Mouse (Mus musculus) hindbrain, embryonic 12.5 days (tissue): Measurements from ENCODE around the gene Lrmda. TPM values are rescaled to one million over a fixed set of nuclear protein-coding genes. Genes with fewer than 3 reads are reported as not detected.

Source experiments
- ATAC-seq: fragments of 200-750 bp; cut with Nextera tagmentation; 2 replicates; pipeline ENCODE4 v1.8.0; 2017; ENCODE audit warnings: moderate TSS enrichment; ENCODE audit not compliant: low FRiP score
- H3K27ac ChIP-seq: fragments of 300-500 bp; sonication (generic); 2 replicates; pipeline ENCODE4 v1.5.1; 2016; ENCODE audit warnings: mild to moderate bottlenecking
- H3K27me3 ChIP-seq: fragments of 300-500 bp; sonication (generic); 2 replicates; pipeline ENCODE4 v1.6.1; 2016; ENCODE audit warnings: mild to moderate bottlenecking
- H3K36me3 ChIP-seq: fragments of 300-500 bp; sonication (generic); 2 replicates; pipeline ENCODE4 v1.6.1; 2016; ENCODE audit warnings: mild to moderate bottlenecking
- H3K4me1 ChIP-seq: fragments of 300-500 bp; sonication (generic); 2 replicates; pipeline ENCODE4 v1.6.1; 2016
- H3K4me2 ChIP-seq: fragments of 300-500 bp; sonication (generic); replicated peaks from 2 replicates; pipeline ENCODE4 v1.6.1; 2016; ENCODE audit warnings: mild to moderate bottlenecking
- H3K4me3 ChIP-seq: fragments of 300-500 bp; sonication (generic); 2 replicates; pipeline ENCODE4 v1.5.1; 2016; ENCODE audit warnings: mild to moderate bottlenecking
- H3K9ac ChIP-seq: fragments of 300-500 bp; sonication (generic); 2 replicates; pipeline ENCODE4 v1.6.1; 2016; ENCODE audit warnings: mild to moderate bottlenecking, moderate library complexity
- H3K9me3 ChIP-seq: fragments of 300-500 bp; sonication (generic); replicated peaks from 2 replicates; pipeline ENCODE4 v1.6.1; 2016; ENCODE audit warnings: mild to moderate bottlenecking
- WGBS: fragments of 180-500 bp; shearing (Covaris S2); methylation state at CpG from one replicate; pipeline ENCODE4 v1.1.7; 2016; 5-methylcytosine and 5-hydroxymethylcytosine counted together
- microRNA-seq: library from miRNA; unstranded; fragments of <30 nt; microRNA quantifications from one replicate; pipeline ENCODE4, GENCODE M21; 2017
- polyA plus RNA-seq: library from polyadenylated mRNA; unstranded; fragments of >200 nt; fragmentation: Nextera tagmentation; extraction: Ambion mirVana; gene quantifications from 2 replicates; pipeline ENCODE4 v1.2.1, GENCODE M21; 2016

The Lrmda gene
- polyA plus RNA-seq, 1 experiment from 2014 or later: 0.53 TPM

DNA sequence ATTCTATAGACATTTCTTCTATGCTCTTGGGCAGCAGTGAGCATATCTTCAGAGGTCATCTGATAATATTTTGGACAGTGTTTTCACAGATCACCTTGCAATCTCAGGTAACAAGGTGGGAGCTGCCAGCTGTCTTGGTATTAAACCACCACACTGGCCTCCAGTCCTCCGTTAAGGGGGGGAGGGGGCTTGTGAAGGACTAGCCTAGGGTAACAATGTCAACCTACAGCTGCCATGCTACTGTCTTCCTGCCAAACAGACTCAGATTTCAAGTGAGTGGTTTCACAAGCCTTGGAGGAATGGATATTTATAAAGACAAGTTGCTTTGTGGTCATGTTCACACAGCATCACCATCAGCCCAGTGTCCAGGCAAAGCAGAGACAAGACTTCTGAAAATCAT lies 1059.2 kb downstream of the Lrmda start:
- WGBS: 78% methylated on average over 1 of the region's 1 CpGs
- no peaks in the 10 kb centered on the region for H3K36me3 ChIP-seq
- H3K4me2 ChIP-seq: no peak overlapping the region
- H3K27me3 ChIP-seq: no peaks in the 10 kb centered on the region
- H3K4me3 ChIP-seq: no peak overlapping the region
- no peaks in the 10 kb centered on the region for H3K4me1 ChIP-seq
- H3K9ac ChIP-seq: no peak overlapping the region
- H3K27ac ChIP-seq: no peak overlapping the region
- ATAC-seq: no peak
- H3K9me3 ChIP-seq: no peaks in the 10 kb centered on the region

DNA sequence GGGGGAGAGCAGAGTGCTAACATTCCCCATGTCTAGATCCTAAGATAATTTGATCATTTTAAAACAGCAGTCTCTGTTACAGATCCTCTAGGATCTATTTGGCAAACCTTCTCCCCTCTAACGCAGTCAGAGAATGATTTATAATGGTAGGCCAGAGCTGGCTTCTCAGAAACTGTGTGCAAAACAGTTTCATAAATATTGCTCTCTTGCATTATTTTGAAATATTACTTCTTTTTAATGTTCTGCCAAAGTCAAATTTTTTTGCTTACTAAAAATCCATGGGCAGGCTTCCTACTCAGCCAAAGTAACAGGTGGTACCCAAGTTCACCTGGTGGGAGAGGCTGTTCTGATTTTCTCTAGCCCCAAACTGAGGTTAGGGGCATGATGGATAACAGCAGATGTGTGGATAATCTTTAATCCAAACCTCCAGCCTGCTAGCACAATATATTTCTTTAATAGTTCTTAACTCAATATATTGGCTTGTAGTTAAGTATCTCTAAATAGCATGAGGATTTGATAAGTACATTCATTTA lies 1064.8 kb downstream of the Lrmda start:
- Histone ChIP-seq H3K27me3 (no peaks in the 10 kb centered on the region), H3K9me3 (no peaks in the 10 kb centered on the region), H3K36me3 (no peaks in the 10 kb centered on the region), H3K27ac (no peak overlapping the region), H3K4me2 (no peak overlapping the region), H3K9ac (no peak overlapping the region), H3K4me3 (no peak overlapping the region), H3K4me1 (no peaks in the 10 kb centered on the region)
- WGBS: 91% methylated on average over 1 of the region's 1 CpGs
- ATAC-seq: no peak

DNA sequence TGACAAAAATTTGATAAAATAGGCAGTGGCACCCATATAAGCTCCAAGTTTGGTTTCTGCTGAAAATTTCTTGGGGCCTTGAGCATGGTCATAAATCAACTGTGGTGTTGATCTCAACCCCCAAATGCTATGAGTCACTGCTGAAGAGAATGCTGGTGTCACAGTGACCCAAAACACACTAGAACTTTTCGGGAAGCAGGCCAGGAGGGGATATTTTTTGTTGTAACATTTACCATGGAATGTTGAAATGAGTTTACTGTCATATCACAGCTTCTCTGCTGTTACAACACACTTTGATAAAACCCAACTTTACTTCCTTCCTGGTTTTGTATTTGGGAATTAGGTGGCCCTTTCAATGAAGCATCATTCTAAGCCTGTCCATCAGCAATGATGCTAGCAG lies 1065.3 kb downstream of the Lrmda start:
- H3K36me3 ChIP-seq: no peaks in the 10 kb centered on the region
- H3K9me3 ChIP-seq: no peaks in the 10 kb centered on the region
- H3K4me2 ChIP-seq: no peak overlapping the region
- 80% methylated on average over 1 of the region's 1 CpGs for WGBS
- no peak overlapping the region for H3K27ac ChIP-seq
- no peak for ATAC-seq
- H3K9ac ChIP-seq: no peak overlapping the region
- H3K4me1 ChIP-seq: no peaks in the 10 kb centered on the region
- no peaks in the 10 kb centered on the region for H3K27me3 ChIP-seq
- H3K4me3 ChIP-seq: no peak overlapping the region

DNA sequence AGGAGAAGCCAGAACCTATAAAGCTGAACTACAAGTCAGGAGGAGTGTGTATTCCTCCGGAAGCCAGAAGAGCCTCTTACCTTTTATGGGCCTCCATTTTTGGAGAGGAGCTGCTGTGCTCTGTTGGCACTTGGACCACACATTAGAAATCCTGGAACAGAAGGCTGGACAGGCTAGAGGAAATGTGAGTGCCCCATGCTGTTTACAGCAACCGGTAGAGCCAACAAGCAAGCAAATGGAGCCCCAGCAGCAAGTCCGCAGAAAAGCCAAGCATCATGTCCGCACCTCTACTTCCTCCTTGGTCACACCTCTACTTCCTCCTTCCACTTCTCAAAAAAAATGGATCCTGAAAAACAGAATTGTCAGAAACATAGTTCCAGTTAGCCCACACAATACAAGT lies 1073.8 kb downstream of the Lrmda start:
- no peak overlapping the region for H3K4me2 ChIP-seq
- no peak overlapping the region for H3K27ac ChIP-seq
- H3K36me3 ChIP-seq: no peaks in the 10 kb centered on the region
- 89% methylated on average over 4 of the region's 4 CpGs for WGBS
- no peak overlapping the region for H3K4me3 ChIP-seq
- no peaks in the 10 kb centered on the region for H3K27me3 ChIP-seq
- no peak overlapping the region for H3K9ac ChIP-seq
- H3K9me3 ChIP-seq: no peaks in the 10 kb centered on the region
- no peak for ATAC-seq
- H3K4me1 ChIP-seq: peaks cover 17% of the 10 kb centered on the region

DNA sequence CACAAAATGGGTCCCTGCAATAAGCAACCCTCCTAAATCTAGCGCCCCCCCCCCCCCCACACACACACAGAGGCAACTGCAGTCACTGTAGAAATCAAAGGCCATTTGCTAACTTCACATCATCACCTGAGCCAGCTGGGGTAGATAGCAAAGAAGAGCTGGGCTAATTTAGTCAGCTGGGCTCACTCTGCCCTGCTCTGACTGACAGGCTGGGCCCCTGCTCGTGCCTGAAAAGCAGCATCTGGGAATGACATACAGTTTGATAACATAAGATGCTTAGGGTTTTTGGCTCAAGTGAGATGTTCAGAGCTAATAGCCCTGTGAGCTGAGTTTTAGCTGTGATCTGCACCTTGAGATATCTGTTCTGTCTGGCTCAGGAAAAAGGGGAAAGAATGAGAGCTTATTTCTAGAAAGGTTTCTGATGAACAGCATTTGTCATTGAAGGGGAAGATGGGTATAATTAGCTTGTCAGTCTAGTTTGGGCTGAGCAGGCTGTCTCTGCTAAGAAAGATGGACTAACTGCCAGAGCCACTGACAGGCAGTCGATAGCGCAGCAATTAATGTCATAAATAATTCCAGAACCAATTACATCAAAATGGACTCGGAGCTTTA lies 1075.1 kb downstream of the Lrmda start:
- Histone ChIP-seq H3K36me3 (no peaks in the 10 kb centered on the region), H3K27me3 (no peaks in the 10 kb centered on the region), H3K9me3 (no peaks in the 10 kb centered on the region), H3K4me3 (no peak overlapping the region), H3K4me1 (peaks cover 17% of the 10 kb centered on the region), H3K4me2 (no peak overlapping the region), H3K9ac (no peak overlapping the region), H3K27ac (peak overlapping the region; percentile 42; the same call in 1 of the 2 replicates)
- 54% methylated on average over 5 of the region's 5 CpGs for WGBS
- ATAC-seq: no peak

DNA sequence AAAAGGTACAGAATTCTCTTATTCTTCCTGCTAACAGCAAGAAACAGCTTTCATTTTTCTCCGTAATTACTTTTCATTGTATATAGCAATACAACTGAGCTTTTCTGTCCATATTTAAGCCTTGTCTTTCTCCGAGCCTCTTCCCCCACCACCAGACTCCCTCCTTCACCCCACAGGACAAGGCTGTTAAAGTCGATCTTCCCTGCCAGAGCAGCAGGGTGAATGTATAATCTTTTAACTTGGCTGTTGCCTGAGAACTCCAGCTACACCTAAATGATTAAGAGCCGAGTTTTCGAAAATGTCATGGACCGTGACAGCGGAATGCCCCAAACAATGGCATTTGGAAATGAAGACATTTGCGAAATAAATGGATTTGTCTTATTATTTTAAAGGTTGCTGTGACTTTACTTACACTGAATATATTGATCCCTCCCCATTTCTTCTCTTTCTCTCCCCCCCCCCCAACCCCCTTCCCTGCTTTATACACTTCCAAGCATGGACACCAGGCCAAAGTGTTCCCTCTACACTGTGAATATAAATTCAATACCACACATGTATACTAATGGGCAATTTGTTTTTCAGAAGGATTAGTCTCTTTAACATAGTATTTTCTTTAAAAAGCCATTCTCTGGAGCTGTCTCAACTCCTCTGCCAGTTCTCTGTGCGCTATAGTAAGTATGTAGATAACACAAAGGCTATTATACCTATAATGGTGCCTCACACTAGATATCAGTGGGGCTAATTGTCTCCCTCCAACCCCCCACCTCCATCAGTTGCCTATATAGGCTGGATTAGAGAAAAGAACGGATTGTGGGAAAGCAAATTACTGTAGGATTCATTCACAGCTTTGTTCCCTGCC lies 1075.9 kb downstream of the Lrmda start:
- Histone ChIP-seq H3K4me3 (no peak overlapping the region), H3K9me3 (no peaks in the 10 kb centered on the region), H3K36me3 (no peaks in the 10 kb centered on the region), H3K4me2 (no peak overlapping the region), H3K4me1 (peaks cover 17% of the 10 kb centered on the region), H3K27ac (peak overlapping the region; percentile 42; the same call in 1 of the 2 replicates), H3K9ac (no peak overlapping the region), H3K27me3 (no peaks in the 10 kb centered on the region)
- ATAC-seq: no peak
- 49% methylated on average over 10 of the region's 10 CpGs for WGBS

DNA sequence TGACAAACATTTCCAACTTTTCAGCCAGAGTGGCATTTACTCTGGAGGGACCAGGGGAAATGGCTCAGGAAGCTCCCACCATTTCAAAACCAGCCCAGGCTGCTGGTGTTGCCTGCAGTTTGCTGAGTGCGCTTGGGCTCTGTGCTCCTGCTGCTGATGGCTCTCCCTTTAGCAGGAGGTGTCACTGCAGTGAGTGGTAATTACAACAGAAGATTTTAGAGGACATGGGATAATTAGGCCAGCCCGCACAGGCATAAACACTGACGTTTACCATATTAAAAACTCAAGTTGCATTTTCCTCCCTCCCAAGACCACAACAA lies 1076.5 kb downstream of the Lrmda start:
- 0 out of 2 replicates have a peak overlapping the region, but pooled peaks have one; percentile 42 for H3K27ac ChIP-seq
- H3K36me3 ChIP-seq: no peaks in the 10 kb centered on the region
- no peaks in the 10 kb centered on the region for H3K27me3 ChIP-seq
- H3K4me2 ChIP-seq: no peak overlapping the region
- 46% methylated on average over 3 of the region's 3 CpGs for WGBS
- H3K4me1 ChIP-seq: peaks cover 17% of the 10 kb centered on the region
- ATAC-seq: no peak
- no peak overlapping the region for H3K9ac ChIP-seq
- no peak overlapping the region for H3K4me3 ChIP-seq
- no peaks in the 10 kb centered on the region for H3K9me3 ChIP-seq

DNA sequence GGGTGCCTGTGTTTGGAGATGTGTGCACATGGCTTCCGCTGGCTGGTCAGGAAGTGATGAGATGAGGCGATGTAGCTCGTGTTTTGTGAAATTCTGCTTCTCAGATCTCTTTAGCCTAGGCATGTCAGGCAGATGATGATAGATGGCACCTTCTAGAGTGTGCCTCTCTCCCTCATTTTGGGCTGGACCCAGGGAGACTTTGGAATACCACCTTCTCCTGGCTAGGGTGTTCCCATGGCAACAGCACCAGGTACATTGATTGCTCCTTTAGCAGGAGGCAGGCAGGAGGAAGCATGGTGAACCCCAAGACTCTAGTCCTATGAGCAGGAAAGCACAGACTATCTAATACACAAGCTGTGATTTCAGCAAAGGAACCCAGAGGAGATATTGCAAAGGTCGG lies 1076.9 kb downstream of the Lrmda start:
- Histone ChIP-seq H3K27me3 (no peaks in the 10 kb centered on the region), H3K4me2 (no peak overlapping the region), H3K4me1 (peaks cover 17% of the 10 kb centered on the region), H3K36me3 (no peaks in the 10 kb centered on the region), H3K9ac (no peak overlapping the region), H3K27ac (no peak overlapping the region), H3K9me3 (no peaks in the 10 kb centered on the region), H3K4me3 (no peak overlapping the region)
- WGBS: 59% methylated on average over 4 of the region's 4 CpGs
- no peak for ATAC-seq

Small RNA genes lying within 50 kb of the gene (microRNA-seq; reads per million reads assigned to microRNA genes)
- not detected for gene Gm27532

Other genes with a start within 250 kb of the Lrmda start
- gene Vdac2, start 194.5 kb upstream of the Lrmda start, polyA plus RNA-seq: 245 and 257 TPM in 2 replicates
- gene Comtd1, start 170.7 kb upstream of the Lrmda start, polyA plus RNA-seq: 18.2 and 22.3 TPM in 2 replicates
- 39.0 and 45.6 TPM in 2 replicates for gene Zfp503, start 30.1 kb upstream of the Lrmda start, polyA plus RNA-seq